Mouse (Mus musculus) lung, postnatal 0 days (tissue): ENCODE data around the gene Psenen.

Experiments used
- CTCF ChIP-seq: IDR thresholded peaks from 2 replicates; pipeline ENCODE4 v1.5.1; 2016; ENCODE audit warnings: antibody characterized with exemption, mild to moderate bottlenecking
- EP300 ChIP-seq: IDR thresholded peaks from 2 replicates; pipeline ENCODE4 v1.6.1; 2016; ENCODE audit warnings: antibody characterized with exemption, mild to moderate bottlenecking, control low read depth

DNA sequence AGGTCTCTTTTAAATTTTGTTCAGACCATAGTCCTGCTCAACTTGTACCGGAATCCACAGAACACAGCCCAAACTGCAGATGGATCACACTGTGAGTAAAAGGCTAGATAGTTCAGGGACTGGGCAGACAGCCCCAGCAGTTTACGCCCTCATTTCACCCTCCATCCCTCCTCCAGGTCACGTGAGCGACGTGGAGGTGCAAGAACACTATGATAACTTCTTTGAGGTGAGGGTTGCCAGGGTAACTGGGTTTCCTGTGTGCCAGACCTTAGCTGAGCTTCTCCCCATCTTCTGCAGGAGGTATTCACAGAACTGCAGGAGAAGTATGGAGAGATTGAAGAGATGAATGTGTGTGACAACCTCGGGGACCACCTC is 466 bp upstream of the Psenen start:
- TF ChIP-seq EP300 (no peak), CTCF (no peak)
